Mouse (Mus musculus): Measurements from ENCODE around the gene Pak7. TPM values are rescaled to one million over a fixed set of nuclear protein-coding genes. Genes with fewer than 3 reads are reported as not detected.

Gene Pak7
- polyA plus RNA-seq, 1 experiment: not detected

DNA sequence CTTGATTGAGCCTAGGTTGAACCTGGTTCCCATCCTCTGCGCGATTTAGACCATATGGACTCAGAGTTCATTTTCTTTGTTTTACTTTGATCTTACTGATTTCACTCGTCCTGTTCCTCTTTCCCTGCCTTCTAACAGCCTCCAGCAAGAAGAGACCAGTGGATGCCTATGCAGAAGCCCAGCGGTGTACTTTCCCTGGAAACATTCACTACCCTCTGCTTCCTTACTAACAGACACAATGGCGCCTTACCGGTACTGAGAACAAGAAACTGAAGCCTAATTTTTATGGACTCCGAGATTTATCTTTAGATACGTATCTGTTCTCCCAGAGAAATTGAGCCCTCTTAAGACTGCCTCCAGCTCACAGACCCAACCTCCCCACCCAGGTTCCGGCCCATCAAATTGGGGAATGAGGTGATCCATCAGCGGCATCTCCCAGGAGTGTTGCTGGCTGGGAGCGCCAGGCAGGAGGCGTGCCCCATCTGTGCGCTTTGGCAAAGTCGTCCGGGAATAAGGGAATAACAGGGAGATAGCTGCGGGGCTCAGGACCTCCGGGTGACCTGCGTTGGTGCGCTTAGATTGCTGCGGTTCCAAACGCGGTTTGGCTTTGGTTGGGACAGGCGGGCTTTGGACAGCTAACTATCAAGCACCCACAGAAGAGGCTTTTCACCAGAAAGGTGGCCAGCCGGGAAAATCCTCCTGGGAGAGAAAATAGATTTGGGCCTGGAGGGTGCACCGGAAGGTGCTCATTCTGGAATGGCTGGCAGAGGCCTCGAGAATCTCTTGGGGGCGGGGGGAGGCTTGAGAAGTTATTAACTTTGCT is 336.8 kb downstream of the Pak7 start:
- Histone ChIP-seq H3K4me3 (no peak overlapping the region), H3K36me3 (ENCODE audit: control insufficient read depth, insufficient read depth) (no peaks in the 10 kb centered on the region), H3K79me2 (ENCODE audit: control insufficient read depth, insufficient read depth) (no peaks in the 10 kb centered on the region), H3ac (ENCODE audit: control insufficient read depth, insufficient read length) (no peak overlapping the region), H3K4me2 (ENCODE audit: low read depth) (no peak overlapping the region), H3K27me3 (ENCODE audit: control insufficient read depth, insufficient read depth, insufficient read length) (peaks cover 12% of the 10 kb centered on the region)
- TF ChIP-seq SRF (IDR thresholded peaks at IDR 0.05; ENCODE audit: control insufficient read depth, insufficient read length, low read depth) (no peak), MYOG (IDR thresholded peaks at IDR 0.05; ENCODE audit: control insufficient read depth in 1 of 3, insufficient read depth in 1 of 3, insufficient read length in 2 of 3, low read depth in 2 of 3) (no peak), CEBPB (IDR thresholded peaks at IDR 0.05; ENCODE audit: insufficient read depth, poor library complexity, severe bottlenecking) (no peak), MYOD1 (IDR thresholded peaks at IDR 0.05; ENCODE audit: control insufficient read depth in 1 of 3, insufficient read length in 2 of 3, low read depth in 2 of 3) (no peak), REST (IDR thresholded peaks at IDR 0.05; ENCODE audit: insufficient read depth, insufficient read length) (no peak), POLR2AphosphoS2 (IDR thresholded peaks at IDR 0.05; ENCODE audit: insufficient read length, low read depth) (no peak), E2F4 (IDR thresholded peaks at IDR 0.05; ENCODE audit: insufficient read depth) (no peak), POLR2A (IDR thresholded peaks at IDR 0.05; ENCODE audit: insufficient read length, low read depth) (no peak), TCF3 (IDR thresholded peaks at IDR 0.05; ENCODE audit: insufficient read length, low read depth) (no peak), MAX (IDR thresholded peaks at IDR 0.05; ENCODE audit: low read depth) (no peak), TCF12 (IDR thresholded peaks at IDR 0.05; ENCODE audit: insufficient read depth, poor library complexity, severe bottlenecking) (no peak), USF1 (IDR thresholded peaks at IDR 0.05; ENCODE audit: low read depth) (no peak)

DNA sequence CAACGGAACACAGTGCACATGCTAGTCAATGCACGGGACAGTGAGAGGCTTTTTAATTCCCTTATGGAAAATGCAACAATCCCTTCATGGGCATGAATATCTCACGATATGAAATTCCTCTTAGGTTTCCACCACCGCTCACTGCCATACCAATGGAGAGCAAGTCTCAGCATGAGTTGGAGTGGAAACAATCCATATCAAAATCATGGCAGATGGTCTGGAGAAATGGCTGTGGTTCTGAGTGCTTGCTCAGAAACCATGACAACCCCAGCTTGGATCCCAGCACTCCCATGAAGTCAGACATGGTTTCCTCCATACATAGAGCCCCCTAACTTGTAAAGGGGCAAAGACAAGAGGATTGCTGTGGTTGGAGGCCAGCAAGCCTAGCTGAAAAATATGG is 339.3 kb downstream of the Pak7 start:
- TF ChIP-seq CEBPB (IDR thresholded peaks at IDR 0.05; ENCODE audit: insufficient read depth, poor library complexity, severe bottlenecking): no peak
- no peak for TF ChIP-seq SRF (IDR thresholded peaks at IDR 0.05; ENCODE audit: control insufficient read depth, insufficient read length, low read depth)
- no peak for TF ChIP-seq MYOG (IDR thresholded peaks at IDR 0.05; ENCODE audit: control insufficient read depth in 1 of 3, insufficient read depth in 1 of 3, insufficient read length in 2 of 3, low read depth in 2 of 3)
- no peak for TF ChIP-seq TCF12 (IDR thresholded peaks at IDR 0.05; ENCODE audit: insufficient read depth, poor library complexity, severe bottlenecking)
- TF ChIP-seq TCF3 (IDR thresholded peaks at IDR 0.05; ENCODE audit: insufficient read length, low read depth): no peak
- TF ChIP-seq POLR2A (IDR thresholded peaks at IDR 0.05; ENCODE audit: insufficient read length, low read depth): no peak
- TF ChIP-seq MAX (IDR thresholded peaks at IDR 0.05; ENCODE audit: low read depth): no peak
- TF ChIP-seq POLR2AphosphoS2 (IDR thresholded peaks at IDR 0.05; ENCODE audit: insufficient read length, low read depth): no peak
- no peak for TF ChIP-seq REST (IDR thresholded peaks at IDR 0.05; ENCODE audit: insufficient read depth, insufficient read length)
- TF ChIP-seq E2F4 (IDR thresholded peaks at IDR 0.05; ENCODE audit: insufficient read depth): no peak
- Histone ChIP-seq H3ac (ENCODE audit: control insufficient read depth, insufficient read length) (no peak overlapping the region), H3K27me3 (ENCODE audit: control insufficient read depth, insufficient read depth, insufficient read length) (peaks cover 12% of the 10 kb centered on the region), H3K36me3 (ENCODE audit: control insufficient read depth, insufficient read depth) (no peaks in the 10 kb centered on the region), H3K79me2 (ENCODE audit: control insufficient read depth, insufficient read depth) (no peaks in the 10 kb centered on the region), H3K4me2 (ENCODE audit: low read depth) (no peak overlapping the region), H3K4me3 (no peak overlapping the region)

Other genes with a start within 250 kb of the Pak7 start
- gene Ankef1, start 113.9 kb upstream of the Pak7 start, polyA plus RNA-seq (2012; fragmentation: generic; extraction: Trizol): 0.02 TPM

All from myocyte (in vitro differentiated cells).